Mouse (Mus musculus) MEL (cell line): ENCODE results near the gene Ppcdc. TPM values are rescaled to one million over a fixed set of nuclear protein-coding genes. Genes with fewer than 3 reads are reported as not detected.

Experiments used
- DNase-seq: peaks from one replicate; pipeline ENCODE4 v3.0.0; 2011; ENCODE audit warnings: low read depth, low spot score
- H3K27ac ChIP-seq: 2 replicates; pipeline ENCODE4 v1.5.1; 2012; ENCODE audit warnings: low read depth, mild to moderate bottlenecking, control low read depth, low read length, moderate library complexity; ENCODE audit not compliant: control insufficient read depth
- H3K27me3 ChIP-seq, 2 experiments: fragments of 150-350 bp in 1 of 2; sonication (generic) in 1 of 2; 2 replicates each; pipeline ENCODE4 v1.6.1; 2012; ENCODE audit warnings: low read length in 2 of 2, mild to moderate bottlenecking in 2 of 2, improper control_type of control experiment in 1 of 2, moderate library complexity in 1 of 2; ENCODE audit not compliant: insufficient read depth in 2 of 2, control insufficient read depth in 1 of 2
- H3K36me3 ChIP-seq, 2 experiments: 2 replicates each; pipeline ENCODE4 v1.6.1; 2012 to 2014; ENCODE audit warnings: low read length in 2 of 2, improper control_type of control experiment in 1 of 2, inconsistent platforms in 1 of 2, mild to moderate bottlenecking in 1 of 2; ENCODE audit not compliant: insufficient read depth in 2 of 2, control insufficient read depth in 1 of 2
- H3K4me1 ChIP-seq, 2 experiments: fragments of 150-350 bp in 1 of 2; sonication (generic) in 1 of 2; 2 replicates each; pipeline ENCODE4 v1.6.1; 2012; ENCODE audit warnings: low read length in 2 of 2, improper control_type of control experiment in 1 of 2, mild to moderate bottlenecking in 1 of 2; ENCODE audit not compliant: insufficient read depth in 2 of 2, control insufficient read depth in 1 of 2
- H3K4me3 ChIP-seq, 2 experiments: fragments of 150-350 bp in 1 of 2; sonication (generic) in 1 of 2; 2 replicates each; pipeline ENCODE4 v1.5.1; 2012; ENCODE audit warnings: low read depth in 2 of 2, low read length in 2 of 2, mild to moderate bottlenecking in 2 of 2, moderate library complexity in 2 of 2, control low read depth in 1 of 2, improper control_type of control experiment in 1 of 2; ENCODE audit not compliant: control insufficient read depth in 1 of 2, insufficient read depth in 1 of 2
- H3K79me2 ChIP-seq: 2 replicates; pipeline ENCODE4 v1.6.1; 2012; ENCODE audit warnings: mild to moderate bottlenecking, low read length, moderate library complexity; ENCODE audit not compliant: control insufficient read depth, poor library complexity, insufficient read depth
- H3K9ac ChIP-seq: 2 replicates; pipeline ENCODE4 v1.6.1; 2012; ENCODE audit warnings: low read depth, mild to moderate bottlenecking, control low read depth, low read length, moderate library complexity; ENCODE audit not compliant: control insufficient read depth, poor library complexity, severe bottlenecking
- H3K9me3 ChIP-seq: fragments of 150-350 bp; sonication (generic); replicated peaks from 2 replicates; pipeline ENCODE4 v1.6.1; 2012; ENCODE audit warnings: mild to moderate bottlenecking, low read length, improper control_type of control experiment, moderate library complexity; ENCODE audit not compliant: insufficient read depth
- BHLHE40 ChIP-seq: IDR thresholded peaks from 2 replicates; pipeline ENCODE4 v1.6.1; 2012; ENCODE audit warnings: low read depth, mild to moderate bottlenecking, inconsistent platforms, low read length, improper control_type of control experiment, borderline replicate concordance
- CHD1 ChIP-seq: IDR thresholded peaks from 2 replicates; pipeline ENCODE4 v1.6.1; 2012; ENCODE audit warnings: low read depth, mild to moderate bottlenecking, inconsistent platforms, low read length, improper control_type of control experiment
- CHD2 ChIP-seq: IDR thresholded peaks from 2 replicates; pipeline ENCODE4 v1.6.1; 2011; ENCODE audit warnings: low read length, improper control_type of control experiment
- CTCF ChIP-seq, 3 experiments: IDR thresholded peaks in 2 of 3; conservative IDR thresholded peaks in 1 of 3; 2 replicates each; pipeline ENCODE4 v1.5.1; 2011 to 2012; ENCODE audit warnings: low read length in 3 of 3, low read depth in 2 of 3, mild to moderate bottlenecking in 2 of 3, improper control_type of control experiment in 1 of 3, inconsistent platforms in 1 of 3, mixed read lengths in 1 of 3, moderate library complexity in 1 of 3; ENCODE audit not compliant: control insufficient read depth in 1 of 3, insufficient read depth in 1 of 3, poor library complexity in 1 of 3, severe bottlenecking in 1 of 3
- E2F4 ChIP-seq: IDR thresholded peaks from 2 replicates; pipeline ENCODE4 v1.6.1; 2011; ENCODE audit warnings: low read depth, low read length, improper control_type of control experiment, borderline replicate concordance
- EP300 ChIP-seq, 2 experiments: IDR thresholded peaks; 2 replicates each; pipeline ENCODE4 v1.6.1; 2011; ENCODE audit warnings: improper control_type of control experiment in 2 of 2, low read length in 2 of 2, low read depth in 1 of 2, mild to moderate bottlenecking in 1 of 2
- ETS1 ChIP-seq: IDR thresholded peaks from 2 replicates; pipeline ENCODE4 v1.6.1; 2012; ENCODE audit warnings: low read depth, mild to moderate bottlenecking, inconsistent platforms, low read length, improper control_type of control experiment, moderate library complexity
- GABPA ChIP-seq: IDR thresholded peaks from 2 replicates; pipeline ENCODE4 v1.6.1; 2012; ENCODE audit warnings: low read depth, mild to moderate bottlenecking, inconsistent platforms, low read length, improper control_type of control experiment, moderate library complexity
- GATA1 ChIP-seq: IDR thresholded peaks from 2 replicates; pipeline ENCODE4 v1.6.1; 2011; ENCODE audit warnings: low read depth, low read length, improper control_type of control experiment
- HCFC1 ChIP-seq: IDR thresholded peaks from 2 replicates; pipeline ENCODE4 v1.6.1; 2012; ENCODE audit warnings: low read depth, mild to moderate bottlenecking, inconsistent platforms, low read length, improper control_type of control experiment, moderate library complexity
- JUND ChIP-seq: IDR thresholded peaks from 2 replicates; pipeline ENCODE4 v1.6.1; 2011; ENCODE audit warnings: low read depth, mild to moderate bottlenecking, improper control_type of control experiment, low read length
- KAT2A ChIP-seq: conservative IDR thresholded peaks from 2 replicates; pipeline ENCODE4 v1.6.1; 2012; ENCODE audit warnings: low read depth, low read length, improper control_type of control experiment, inconsistent platforms
- MAX ChIP-seq: IDR thresholded peaks from 2 replicates; pipeline ENCODE4 v1.6.1; 2011; ENCODE audit warnings: low read length, improper control_type of control experiment
- MAZ ChIP-seq: IDR thresholded peaks from 2 replicates; pipeline ENCODE4 v1.6.1; 2012; ENCODE audit warnings: low read depth, mild to moderate bottlenecking, inconsistent platforms, low read length, improper control_type of control experiment
- MXI1 ChIP-seq: IDR thresholded peaks from 2 replicates; pipeline ENCODE4 v1.6.1; 2011; ENCODE audit warnings: mild to moderate bottlenecking, low read depth, low read length, improper control_type of control experiment
- MYB ChIP-seq: IDR thresholded peaks from 2 replicates; pipeline ENCODE4 v1.6.1; 2011; ENCODE audit warnings: mild to moderate bottlenecking, low read depth, low read length, improper control_type of control experiment
- MYC ChIP-seq: IDR thresholded peaks from 2 replicates; pipeline ENCODE4 v1.6.1; 2011; ENCODE audit warnings: low read depth, mild to moderate bottlenecking, low read length, improper control_type of control experiment, moderate library complexity
- NELFE ChIP-seq: IDR thresholded peaks from 2 replicates; pipeline ENCODE4 v1.6.1; 2011; ENCODE audit warnings: low read depth, low read length, improper control_type of control experiment
- NRF1 ChIP-seq: IDR thresholded peaks from 2 replicates; pipeline ENCODE4 v1.6.1; 2014; ENCODE audit warnings: low read depth, mild to moderate bottlenecking, inconsistent platforms, low read length, improper control_type of control experiment, moderate library complexity; ENCODE audit not compliant: poor library complexity, insufficient read depth, severe bottlenecking
- POLR2A ChIP-seq, 2 experiments: IDR thresholded peaks; 2 replicates each; pipeline ENCODE4 v1.6.1; 2011 to 2012; ENCODE audit warnings: low read length in 2 of 2, mild to moderate bottlenecking in 2 of 2, control low read depth in 1 of 2, improper control_type of control experiment in 1 of 2, low read depth in 1 of 2, moderate library complexity in 1 of 2; ENCODE audit not compliant: control insufficient read depth in 1 of 2, insufficient read depth in 1 of 2, poor library complexity in 1 of 2
- POLR2AphosphoS2 ChIP-seq: IDR thresholded peaks from 2 replicates; pipeline ENCODE4 v1.6.1; 2011; ENCODE audit warnings: low read length, improper control_type of control experiment
- POLR2AphosphoS5 ChIP-seq: IDR thresholded peaks from 2 replicates; pipeline ENCODE4 v1.6.1; 2012; ENCODE audit warnings: low read depth, borderline replicate concordance, mild to moderate bottlenecking, inconsistent platforms, low read length, moderate library complexity, mixed read lengths
- RAD21 ChIP-seq: IDR thresholded peaks from 2 replicates; pipeline ENCODE4 v1.6.1; 2011; ENCODE audit warnings: mild to moderate bottlenecking, low read depth, low read length, improper control_type of control experiment
- RCOR1 ChIP-seq: IDR thresholded peaks from 2 replicates; pipeline ENCODE4 v1.6.1; 2012; ENCODE audit warnings: low read depth, mild to moderate bottlenecking, inconsistent platforms, low read length, improper control_type of control experiment
- SIN3A ChIP-seq: IDR thresholded peaks from 2 replicates; pipeline ENCODE4 v1.6.1; 2012; ENCODE audit warnings: low read length, improper control_type of control experiment, inconsistent platforms
- SMC3 ChIP-seq: IDR thresholded peaks from 2 replicates; pipeline ENCODE4 v1.6.1; 2011; ENCODE audit warnings: low read depth, low read length, improper control_type of control experiment
- TAL1 ChIP-seq: IDR thresholded peaks from 2 replicates; pipeline ENCODE4 v1.6.1; 2012; ENCODE audit warnings: mild to moderate bottlenecking, inconsistent platforms, low read length, moderate library complexity, mixed read lengths
- TBP ChIP-seq: IDR thresholded peaks from 2 replicates; pipeline ENCODE4 v1.8.0; 2011; ENCODE audit warnings: low read depth, low read length, improper control_type of control experiment
- TCF12 ChIP-seq: IDR thresholded peaks from 2 replicates; pipeline ENCODE4 v1.6.1; 2014; ENCODE audit warnings: low read depth, mild to moderate bottlenecking, inconsistent platforms, low read length, improper control_type of control experiment, moderate library complexity
- UBTF ChIP-seq: IDR thresholded peaks from 2 replicates; pipeline ENCODE4 v1.6.1; 2012; ENCODE audit warnings: low read depth, mild to moderate bottlenecking, inconsistent platforms, low read length, improper control_type of control experiment, moderate library complexity, borderline replicate concordance; ENCODE audit not compliant: insufficient read depth
- USF1 ChIP-seq: IDR thresholded peaks from 2 replicates; pipeline ENCODE4 v1.6.1; 2014; ENCODE audit warnings: low read depth, mild to moderate bottlenecking, inconsistent platforms, low read length, improper control_type of control experiment, moderate library complexity
- USF2 ChIP-seq, 2 experiments: IDR thresholded peaks; 2 replicates each; pipeline ENCODE4 v1.6.1; 2011 to 2012; ENCODE audit warnings: improper control_type of control experiment in 2 of 2, low read length in 2 of 2, borderline replicate concordance in 1 of 2, inconsistent platforms in 1 of 2, low read depth in 1 of 2, mild to moderate bottlenecking in 1 of 2; ENCODE audit not compliant: insufficient read depth in 1 of 2
- ZC3H11A ChIP-seq: IDR thresholded peaks from 2 replicates; pipeline ENCODE4 v1.6.1; 2012; ENCODE audit warnings: low read depth, mild to moderate bottlenecking, inconsistent platforms, low read length, improper control_type of control experiment
- ZKSCAN1 ChIP-seq: IDR thresholded peaks from 2 replicates; pipeline ENCODE4 v1.6.1; 2012; ENCODE audit warnings: low read depth, mild to moderate bottlenecking, inconsistent platforms, low read length, improper control_type of control experiment, moderate library complexity
- ZMIZ1 ChIP-seq: IDR thresholded peaks from 2 replicates; pipeline ENCODE4 v1.6.1; 2012; ENCODE audit warnings: low read depth, mild to moderate bottlenecking, inconsistent platforms, low read length, improper control_type of control experiment, moderate library complexity
- ZNF384 ChIP-seq: IDR thresholded peaks from 2 replicates; pipeline ENCODE4 v1.6.1; 2012; ENCODE audit warnings: low read depth, mild to moderate bottlenecking, inconsistent platforms, low read length, improper control_type of control experiment
- polyA plus RNA-seq, 2 experiments: library from polyadenylated mRNA; stranded (reverse) in 1 of 2; unstranded in 1 of 2; fragments of >175 nt in 1 of 2; fragments of >200 nt in 1 of 2; gene quantifications; 2 replicates each; pipeline versions ENCODE4 v1.2.1 to v1.2.4; 2012; ENCODE audit warnings: low replicate concordance in 2 of 2, low read depth in 1 of 2; ENCODE audit not compliant: insufficient read length in 2 of 2, insufficient read depth in 1 of 2, missing spikeins in 1 of 2
- total RNA-seq: library from RNA; depleted of rRNA; stranded (reverse); fragments of 300-350 nt; gene quantifications from 2 replicates; pipeline ENCODE4 v1.2.3, GENCODE M21; 2012

The Ppcdc gene
- total and polyA plus RNA-seq, 3 experiments = 20.2 to 23.3 TPM; not detected in 1

GRCm38 (mm10) chr9:57434405-57435165 is 5.3 kb downstream of the Ppcdc start:
- Histone ChIP-seq H3K27me3 (no peaks in the 10 kb centered on the region), H3K4me3 (peak overlapping the region; percentile 20 to 49), H3K36me3 (peaks cover 0 to 47% of the 10 kb centered on the region in 2 experiments; a peak in 2 of 4 replicates), H3K4me1 (peaks cover 21 to 61% of the 10 kb centered on the region in 2 experiments), H3K79me2 (peaks cover under 1% of the 10 kb centered on the region; the same call in 1 of the 2 replicates), H3K27ac (peak overlapping the region; percentile 90), H3K9ac (peak overlapping the region; percentile 74), H3K9me3 (no peaks in the 10 kb centered on the region)
- DNase-seq = peak; percentile 78
- TF ChIP-seq CHD2 = no peak
- no peak for TF ChIP-seq ETS1
- TF ChIP-seq CHD1 = 0 out of 2 replicates have a peak, but pooled peaks have one; percentile 29
- TF ChIP-seq USF2 (IDR thresholded peaks at IDR 0.05; ENCODE audit: borderline replicate concordance in 1 of 2, insufficient read depth in 1 of 2, low read depth in 1 of 2, low read length in 2 of 2) = no peak
- TF ChIP-seq CTCF (IDR thresholded peaks at IDR 0.05 in 2 of 3, conservative IDR thresholded peaks at IDR 0.05 in 1 of 3; ENCODE audit: control insufficient read depth in 1 of 3, insufficient read depth in 1 of 3, low read depth in 2 of 3, low read length in 3 of 3, poor library complexity in 1 of 3, severe bottlenecking in 1 of 3) = no peak
- TF ChIP-seq POLR2AphosphoS5 = no peak
- no peak for TF ChIP-seq GABPA
- no peak for TF ChIP-seq ZNF384
- TF ChIP-seq NELFE = peak; percentile 57
- TF ChIP-seq MYB = no peak
- no peak for TF ChIP-seq TCF12
- no peak for TF ChIP-seq MAZ
- TF ChIP-seq NRF1 = no peak
- TF ChIP-seq UBTF = 0 out of 2 replicates have a peak, but pooled peaks have one; percentile 29
- TF ChIP-seq POLR2AphosphoS2 = 0 out of 2 replicates have a peak, but pooled peaks have one; percentile 27
- peak; percentile 51; the same call in 1 of the 2 replicates for TF ChIP-seq GATA1
- TF ChIP-seq JUND = no peak
- TF ChIP-seq ZC3H11A = no peak
- TF ChIP-seq BHLHE40 = no peak
- no peak for TF ChIP-seq KAT2A
- no peak for TF ChIP-seq SMC3
- TF ChIP-seq RCOR1 = no peak
- no peak for TF ChIP-seq RAD21
- no peak; the same call in 1 of the 2 replicates for TF ChIP-seq TBP
- peak; percentile 41; the same call in 1 of the 2 replicates for TF ChIP-seq HCFC1
- TF ChIP-seq POLR2A (IDR thresholded peaks at IDR 0.05; ENCODE audit: control insufficient read depth in 1 of 2, insufficient read depth in 1 of 2, low read depth in 1 of 2, low read length in 2 of 2, poor library complexity in 1 of 2) = peak; percentile 57 to 67; a peak in 3 of 4 replicates
- 0 out of 2 replicates have a peak, but pooled peaks have one; percentile 26 for TF ChIP-seq MAX
- TF ChIP-seq ZMIZ1 = peak; percentile 38; the same call in 1 of the 2 replicates
- TF ChIP-seq E2F4 = no peak
- TF ChIP-seq MXI1 = peak; percentile 79
- peak; percentile 47; the same call in 1 of the 2 replicates for TF ChIP-seq SIN3A
- peak in 1 of 2 experiments; percentile 29; a peak in 1 of 4 replicates for TF ChIP-seq EP300 (IDR thresholded peaks at IDR 0.05; ENCODE audit: low read depth in 1 of 2, low read length in 2 of 2)
- TF ChIP-seq TAL1 = 0 out of 2 replicates have a peak, but pooled peaks have one; percentile 8
- TF ChIP-seq ZKSCAN1 = no peak
- TF ChIP-seq MYC = peak; percentile 59; the same call in 1 of the 2 replicates
- no peak for TF ChIP-seq USF1
